Mouse (Mus musculus): ENCODE measurements around the gene Ptp4a2. TPM values are rescaled to one million over a fixed set of nuclear protein-coding genes. Genes with fewer than 3 reads are reported as not detected.
A peak's percentile ranks its signal among the peaks of the same experiment; 100 is the strongest.

Ptp4a2 gene
- total RNA-seq, 1 experiment from 2014 or later = 530 TPM

DNA sequence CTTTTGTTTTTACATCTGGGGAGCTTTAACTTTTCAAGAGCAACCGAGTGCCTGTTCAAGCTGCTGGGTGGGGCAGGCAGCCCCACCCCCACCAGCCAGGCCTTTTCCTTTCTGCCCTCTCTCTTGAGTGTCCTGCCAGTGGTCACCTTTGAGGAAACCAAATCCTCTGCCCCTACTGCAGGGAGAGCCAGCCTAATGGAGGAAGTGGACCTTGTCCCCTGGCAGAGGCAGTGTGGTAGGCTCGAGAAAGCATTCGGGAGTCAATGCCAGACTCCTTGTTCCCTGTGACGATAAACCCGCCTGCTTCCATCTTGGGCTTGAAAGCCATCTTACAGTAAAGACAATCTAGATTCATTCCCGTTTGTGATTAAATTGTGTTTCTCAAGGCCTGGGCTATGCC lies 59.5 kb downstream of the Ptp4a2 start:
- no peak for ATAC-seq (replicated peaks in 1 of 2; ENCODE audit: insufficient read depth in 1 of 2, low FRiP score in 2 of 2, low TSS enrichment in 1 of 2, low read depth in 1 of 2, poor library complexity in 2 of 2, severe bottlenecking in 2 of 2)

DNA sequence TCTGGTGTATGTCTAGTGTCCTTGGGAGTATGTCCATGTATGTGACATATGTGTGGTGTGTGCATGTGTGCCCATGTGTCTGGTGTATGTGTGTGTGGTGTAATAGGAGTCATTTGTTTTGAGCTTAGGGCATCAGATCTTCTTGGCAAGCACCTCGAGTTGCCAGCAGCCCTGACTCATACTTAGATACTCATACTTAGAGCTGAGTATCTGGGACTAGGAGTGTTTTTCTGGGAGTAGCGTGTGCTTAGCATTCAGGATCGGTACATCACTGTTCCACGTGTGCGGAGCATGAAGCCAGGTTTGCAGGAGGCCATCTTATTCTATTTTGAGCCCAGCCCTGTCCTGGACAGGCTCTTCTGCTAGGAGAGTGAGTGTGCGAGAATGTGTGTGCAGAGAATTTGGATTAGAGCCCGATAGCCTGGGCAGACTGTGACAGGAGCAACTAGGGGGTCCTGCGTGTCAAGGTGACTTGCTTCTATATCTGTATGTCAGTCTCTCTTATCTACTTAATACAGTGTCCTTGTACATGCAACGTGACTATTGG lies 61.4 kb downstream of the Ptp4a2 start:
- no peak for ATAC-seq (replicated peaks in 1 of 2; ENCODE audit: insufficient read depth in 1 of 2, low FRiP score in 2 of 2, low TSS enrichment in 1 of 2, low read depth in 1 of 2, poor library complexity in 2 of 2, severe bottlenecking in 2 of 2)

DNA sequence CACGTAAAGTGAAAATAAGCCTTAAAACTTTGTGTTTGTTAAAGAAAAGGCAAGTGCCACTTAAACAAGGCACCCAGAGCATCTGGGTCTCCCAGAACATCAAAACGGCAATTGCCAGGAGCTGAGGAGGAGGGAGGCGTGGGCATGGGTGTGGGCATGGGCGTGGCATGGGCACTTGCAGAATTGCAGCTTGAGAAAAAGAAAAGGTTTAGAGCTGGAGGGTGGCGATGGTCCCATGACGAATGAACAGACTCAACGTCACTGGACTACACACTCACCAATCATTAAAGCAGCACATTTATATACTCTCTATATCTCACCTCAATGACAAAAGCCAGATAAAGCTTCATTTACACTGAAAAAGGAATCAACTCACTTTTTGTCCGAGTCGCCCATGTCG lies 63.8 kb downstream of the Ptp4a2 start:
- no peak for ATAC-seq (replicated peaks in 1 of 2; ENCODE audit: insufficient read depth in 1 of 2, low FRiP score in 2 of 2, low TSS enrichment in 1 of 2, low read depth in 1 of 2, poor library complexity in 2 of 2, severe bottlenecking in 2 of 2)

DNA sequence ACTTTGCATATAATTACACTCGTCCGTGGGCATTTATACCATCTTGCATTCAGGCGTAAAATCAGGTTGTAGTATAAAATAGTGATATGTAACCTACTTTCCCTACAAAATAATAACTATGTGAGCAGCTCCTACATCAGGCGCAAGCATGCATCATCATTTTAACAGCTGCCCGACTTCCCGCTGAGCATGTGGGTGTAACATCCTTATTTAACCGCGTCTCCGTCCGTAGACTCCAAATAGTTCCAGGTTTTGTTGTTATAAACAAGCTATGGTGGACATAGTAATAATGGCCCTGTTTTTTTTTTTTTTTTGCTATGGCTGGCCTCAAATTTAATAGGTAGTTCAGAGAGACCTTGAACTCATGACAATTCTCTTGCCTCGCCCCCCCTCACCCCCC lies 64.4 kb downstream of the Ptp4a2 start:
- ATAC-seq (replicated peaks in 1 of 2; ENCODE audit: insufficient read depth in 1 of 2, low FRiP score in 2 of 2, low TSS enrichment in 1 of 2, low read depth in 1 of 2, poor library complexity in 2 of 2, severe bottlenecking in 2 of 2) = no peak

DNA sequence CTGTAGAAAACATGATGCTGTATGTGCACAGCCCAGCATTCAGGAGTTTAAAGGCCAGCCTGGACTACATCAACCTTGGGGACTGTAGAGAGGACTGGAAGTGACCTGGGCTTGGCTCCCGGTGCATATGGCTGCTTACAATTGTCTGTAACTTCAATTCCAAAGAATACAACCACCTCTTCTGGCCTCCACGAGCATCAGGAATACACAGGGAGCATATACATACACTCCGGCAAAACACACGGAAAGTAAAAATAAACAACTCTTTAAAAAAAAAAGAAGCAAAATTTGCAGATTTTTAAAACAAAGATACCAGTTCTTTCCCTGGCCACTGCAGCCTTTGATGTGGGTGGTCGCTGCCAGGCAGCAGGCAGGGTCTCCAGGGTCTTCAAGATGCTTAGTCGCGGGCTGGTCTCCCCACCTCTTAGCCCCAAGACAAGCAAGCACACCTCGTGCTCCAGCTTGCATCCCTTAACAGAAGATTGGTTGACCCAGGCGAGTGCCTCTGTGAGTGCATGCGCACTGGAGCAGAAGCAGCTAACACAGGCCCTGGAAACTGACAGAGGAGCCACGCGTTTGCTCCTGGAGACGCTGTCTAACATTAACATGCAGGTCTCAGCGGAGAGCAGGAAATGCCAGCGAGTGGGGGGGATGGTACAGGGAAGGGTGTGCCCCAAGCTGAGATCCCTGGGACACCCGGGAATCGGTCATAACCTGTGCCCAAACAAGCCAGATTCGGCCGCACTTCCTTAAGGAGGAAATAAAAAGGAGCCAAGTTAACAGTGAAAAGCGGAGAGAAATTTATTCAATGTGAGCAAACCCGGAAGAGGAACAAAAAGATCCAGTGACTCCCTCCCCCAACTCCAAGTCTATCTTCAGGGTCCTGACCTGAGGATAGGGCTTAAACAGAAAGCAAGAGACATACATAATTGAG lies 66.1 kb downstream of the Ptp4a2 start:
- ATAC-seq (replicated peaks in 1 of 2; ENCODE audit: insufficient read depth in 1 of 2, low FRiP score in 2 of 2, low TSS enrichment in 1 of 2, low read depth in 1 of 2, poor library complexity in 2 of 2, severe bottlenecking in 2 of 2) = peak; percentile 85 to 89

DNA sequence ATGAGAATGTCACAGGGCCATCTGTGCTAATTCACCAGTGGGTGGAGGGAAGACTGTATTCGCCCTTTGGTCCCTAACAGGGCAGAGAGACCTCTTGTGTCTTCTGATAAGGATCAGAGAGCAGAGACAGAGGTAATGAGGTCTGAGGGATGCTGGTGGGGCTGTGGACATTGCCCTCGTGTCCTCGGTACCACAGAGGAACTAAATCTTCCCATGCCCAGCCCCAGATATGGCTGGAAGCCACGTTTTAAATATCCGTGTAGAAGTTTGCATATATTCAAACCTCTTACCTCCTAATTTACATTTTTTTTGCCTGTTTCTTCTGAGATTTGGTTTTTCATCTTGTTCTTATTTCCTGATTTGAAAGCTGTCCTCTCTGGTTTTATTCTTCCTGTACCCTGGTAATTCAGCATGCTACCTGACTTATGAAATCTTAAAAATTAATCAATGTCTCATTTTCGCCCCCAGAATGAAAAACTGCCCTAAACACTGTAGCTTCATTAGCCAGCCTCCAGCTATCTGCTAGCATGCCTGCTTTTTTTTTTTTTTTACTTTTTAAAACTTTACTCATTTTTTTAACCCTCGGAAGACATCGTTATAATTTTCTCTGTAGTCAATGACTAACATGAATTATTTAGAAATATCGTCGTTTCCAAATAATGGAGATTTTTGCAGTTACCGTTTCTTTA lies 67.1 kb downstream of the Ptp4a2 start:
- no peak for ATAC-seq (replicated peaks in 1 of 2; ENCODE audit: insufficient read depth in 1 of 2, low FRiP score in 2 of 2, low TSS enrichment in 1 of 2, low read depth in 1 of 2, poor library complexity in 2 of 2, severe bottlenecking in 2 of 2)

DNA sequence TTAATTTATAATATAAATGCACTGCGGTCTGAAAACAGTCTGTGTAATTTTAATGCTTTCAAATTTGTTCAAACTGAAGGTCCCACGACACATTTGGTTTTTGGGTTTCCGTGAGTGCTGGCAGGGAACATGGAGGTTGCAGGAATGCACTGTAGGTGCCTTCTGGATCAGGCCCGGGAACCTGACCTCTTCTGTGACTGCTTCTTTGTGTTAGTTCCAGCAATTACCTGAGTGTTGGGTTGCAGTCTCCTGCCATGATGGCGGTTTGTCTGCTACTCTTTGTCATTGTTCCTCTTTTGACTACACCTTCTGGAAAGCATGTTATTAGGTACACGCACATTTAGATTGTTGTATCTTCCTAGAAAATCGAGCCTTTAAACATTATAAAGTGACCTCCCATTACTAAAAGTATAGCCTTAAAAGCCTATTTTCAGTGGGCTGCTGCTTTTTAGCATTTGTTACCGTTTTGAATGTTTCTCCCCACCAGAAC lies 67.7 kb downstream of the Ptp4a2 start:
- no peak for ATAC-seq (replicated peaks in 1 of 2; ENCODE audit: insufficient read depth in 1 of 2, low FRiP score in 2 of 2, low TSS enrichment in 1 of 2, low read depth in 1 of 2, poor library complexity in 2 of 2, severe bottlenecking in 2 of 2)

DNA sequence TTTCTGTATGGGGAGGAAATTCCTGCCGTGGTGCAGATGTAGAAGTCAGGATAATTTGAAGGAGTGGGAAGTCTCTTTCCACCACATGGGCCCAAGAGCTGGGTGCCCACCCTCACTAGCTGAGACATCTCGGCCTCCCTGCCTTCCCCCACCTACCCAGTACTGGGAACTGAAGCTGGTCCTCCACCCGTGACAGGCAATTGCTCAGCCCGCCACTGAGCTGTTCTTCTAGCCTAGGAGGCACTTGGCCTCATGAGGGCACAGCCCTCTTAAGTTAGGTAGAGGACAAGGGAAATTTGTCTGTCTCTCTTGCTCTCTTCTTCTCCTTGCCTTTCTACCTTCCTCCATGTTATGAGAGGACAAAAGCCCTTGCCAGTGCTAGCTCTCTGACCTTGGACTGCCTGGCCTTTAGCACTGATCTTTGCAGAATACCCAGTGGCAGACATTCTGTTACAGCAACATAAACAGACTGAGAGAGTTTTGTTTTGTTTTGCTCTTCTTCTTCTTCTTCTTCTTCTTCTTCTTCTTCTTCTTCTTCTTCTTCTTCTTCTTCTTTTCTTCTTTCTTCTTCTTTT lies 68.3 kb downstream of the Ptp4a2 start:
- no peak for ATAC-seq (replicated peaks in 1 of 2; ENCODE audit: insufficient read depth in 1 of 2, low FRiP score in 2 of 2, low TSS enrichment in 1 of 2, low read depth in 1 of 2, poor library complexity in 2 of 2, severe bottlenecking in 2 of 2)

DNA sequence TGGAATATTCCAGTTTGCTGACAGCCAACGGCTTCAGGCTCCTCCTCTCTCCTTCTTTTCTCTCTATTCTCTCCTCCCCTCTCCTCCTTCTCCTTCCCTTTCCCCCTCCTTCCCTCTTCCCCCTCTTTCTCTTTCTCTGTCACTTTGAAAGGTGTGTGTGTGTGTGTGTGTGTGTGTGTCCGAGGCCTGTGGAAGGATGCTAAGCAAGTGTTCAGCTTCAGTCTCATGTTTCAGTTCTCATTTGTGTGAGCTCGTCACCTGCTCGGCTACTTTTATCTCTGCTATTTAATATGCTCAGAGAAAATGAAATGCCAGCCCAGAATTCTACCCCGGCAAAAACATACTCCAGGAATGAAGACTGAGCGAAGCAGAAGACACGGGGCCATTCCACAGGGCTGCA lies 69.6 kb downstream of the Ptp4a2 start:
- no peak for ATAC-seq (replicated peaks in 1 of 2; ENCODE audit: insufficient read depth in 1 of 2, low FRiP score in 2 of 2, low TSS enrichment in 1 of 2, low read depth in 1 of 2, poor library complexity in 2 of 2, severe bottlenecking in 2 of 2)

DNA sequence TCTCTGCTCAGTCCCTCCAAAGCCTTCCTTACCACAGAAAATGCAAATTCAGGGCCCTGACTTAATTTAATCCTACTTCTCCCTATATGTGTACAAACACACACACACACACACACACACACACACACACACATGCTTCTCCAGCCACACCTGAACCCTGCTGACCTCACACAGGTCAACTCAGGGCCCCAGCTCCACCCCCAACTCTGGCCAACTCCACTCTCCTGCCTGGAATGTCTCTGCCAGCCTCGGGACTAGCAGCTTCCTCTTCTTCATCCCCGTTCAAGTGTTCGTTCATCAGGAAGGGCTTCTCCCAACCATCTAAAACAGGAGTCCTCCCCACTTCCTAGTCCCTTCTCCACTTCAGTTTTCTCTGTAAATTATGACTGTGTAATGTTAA lies 70.6 kb downstream of the Ptp4a2 start:
- ATAC-seq (replicated peaks in 1 of 2; ENCODE audit: insufficient read depth in 1 of 2, low FRiP score in 2 of 2, low TSS enrichment in 1 of 2, low read depth in 1 of 2, poor library complexity in 2 of 2, severe bottlenecking in 2 of 2) = no peak

DNA sequence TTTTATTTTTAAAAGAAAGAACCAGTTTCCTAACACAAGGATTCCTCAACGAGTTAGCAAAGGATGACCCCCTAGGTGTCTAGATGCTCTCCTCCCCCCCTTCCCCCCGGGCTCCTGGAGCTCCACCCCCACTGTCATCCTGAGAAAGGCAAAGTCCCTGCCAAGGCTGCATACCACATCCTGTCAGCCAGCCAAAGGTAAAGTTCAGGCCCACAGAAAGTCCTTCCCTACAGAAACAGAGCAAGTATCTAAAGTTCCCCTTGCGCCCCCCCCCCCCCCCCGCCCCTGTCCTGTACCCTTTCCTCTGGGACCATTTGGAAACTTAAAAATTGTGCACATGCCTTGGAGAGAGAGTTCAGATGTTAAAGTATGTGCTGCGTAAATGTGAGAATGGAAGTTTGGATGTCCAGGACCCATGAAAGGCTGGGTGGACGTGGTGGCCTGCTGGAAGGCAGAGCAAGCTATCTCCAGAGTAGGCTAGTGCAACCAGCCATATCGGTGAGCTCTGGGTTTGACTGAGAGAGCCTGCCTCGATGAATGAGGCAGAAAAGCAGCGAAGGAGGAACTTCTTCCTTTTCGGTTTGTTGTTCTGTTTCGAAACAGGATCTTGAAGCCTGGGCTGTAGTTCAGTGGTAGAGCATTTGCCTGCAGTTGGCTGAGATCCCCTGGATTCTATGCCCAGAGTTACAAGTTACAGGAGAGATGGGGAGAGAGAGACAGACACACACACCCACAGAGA lies 71.7 kb downstream of the Ptp4a2 start:
- ATAC-seq (replicated peaks in 1 of 2; ENCODE audit: insufficient read depth in 1 of 2, low FRiP score in 2 of 2, low TSS enrichment in 1 of 2, low read depth in 1 of 2, poor library complexity in 2 of 2, severe bottlenecking in 2 of 2) = peak; percentile 87 to 90

DNA sequence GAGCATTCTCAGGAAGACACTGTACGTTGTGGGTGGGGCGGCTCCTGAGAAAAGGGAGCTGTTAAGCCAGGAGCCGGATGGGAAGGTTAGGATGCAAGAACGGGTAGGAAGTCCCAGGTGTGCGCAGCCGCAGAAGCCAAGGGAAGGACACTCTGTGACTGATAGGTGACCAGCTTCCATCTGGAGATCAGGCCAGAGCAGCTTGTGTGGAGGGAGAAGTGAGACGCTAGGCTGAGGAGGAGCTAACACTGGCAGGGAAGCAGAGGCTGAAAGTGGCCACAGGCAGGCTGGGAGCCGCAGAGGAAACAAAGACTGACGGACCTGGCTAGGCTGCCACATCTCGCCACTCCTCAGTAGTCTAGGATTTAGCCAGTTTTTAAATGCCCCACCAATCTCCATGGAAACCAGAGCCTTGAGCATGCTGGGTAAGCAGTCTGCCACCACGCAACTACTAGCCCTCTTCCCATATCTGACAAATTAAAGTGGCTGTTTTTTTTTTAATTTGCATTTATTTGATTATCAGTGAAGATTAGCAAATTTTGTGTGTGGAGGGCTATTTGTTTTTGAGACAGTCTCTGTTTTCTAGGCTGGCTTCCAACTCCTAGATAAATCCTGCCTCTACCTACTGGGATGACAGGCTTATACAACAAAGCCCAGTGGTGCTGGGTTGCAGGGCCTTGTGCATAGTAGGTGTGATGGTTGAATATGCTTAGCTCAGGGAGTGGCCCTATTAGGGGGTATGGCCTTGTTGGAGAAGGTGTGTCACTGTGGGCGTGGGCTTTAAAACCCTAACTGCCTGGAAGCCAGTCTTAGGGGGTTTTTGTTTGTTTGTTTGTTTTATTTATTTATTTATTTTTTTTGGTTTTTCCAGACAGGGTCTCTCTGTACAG lies 73.3 kb downstream of the Ptp4a2 start:
- ATAC-seq (replicated peaks in 1 of 2; ENCODE audit: insufficient read depth in 1 of 2, low FRiP score in 2 of 2, low TSS enrichment in 1 of 2, low read depth in 1 of 2, poor library complexity in 2 of 2, severe bottlenecking in 2 of 2) = peak; percentile 35 to 47; a peak in 3 of 4 replicates

DNA sequence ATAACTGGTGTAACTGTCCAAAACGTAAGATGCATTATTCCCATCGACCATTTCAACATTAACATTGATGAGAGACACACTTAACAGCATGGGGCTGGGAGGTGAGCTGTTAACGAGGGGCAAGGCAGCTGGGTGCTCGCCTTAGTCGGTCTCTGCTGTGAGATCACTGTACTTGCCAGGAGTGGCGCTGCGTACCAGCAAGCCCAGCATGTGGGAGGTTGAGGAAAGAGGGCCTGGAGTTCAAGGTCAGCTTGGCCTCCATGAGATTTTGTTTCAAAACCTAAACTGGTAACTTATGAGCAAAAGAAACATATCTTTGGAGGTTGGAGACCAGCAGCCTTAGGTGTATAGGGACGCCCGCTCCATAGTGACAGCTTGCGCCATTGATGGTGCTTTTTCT lies 78.6 kb downstream of the Ptp4a2 start:
- ATAC-seq (replicated peaks in 1 of 2; ENCODE audit: insufficient read depth in 1 of 2, low FRiP score in 2 of 2, low TSS enrichment in 1 of 2, low read depth in 1 of 2, poor library complexity in 2 of 2, severe bottlenecking in 2 of 2) = no peak

DNA sequence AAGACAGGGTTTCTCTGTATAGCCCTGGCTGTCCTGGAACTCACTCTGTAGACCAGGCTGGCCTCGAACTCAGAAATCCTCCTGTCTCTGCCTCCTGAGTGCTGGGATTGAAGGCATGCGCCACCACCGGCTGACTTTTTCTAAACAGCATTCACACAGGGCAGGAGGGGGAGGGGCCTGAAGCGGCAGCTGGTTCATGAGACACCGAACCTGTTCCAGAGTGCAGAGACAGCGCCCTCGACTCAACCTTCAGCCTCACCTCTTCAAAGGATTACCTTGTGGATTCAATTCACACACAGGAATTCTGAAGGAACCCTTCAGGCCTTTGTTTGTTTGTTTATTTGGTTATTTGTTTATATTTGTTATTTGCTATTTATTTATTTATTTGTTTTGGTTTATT lies 79.1 kb downstream of the Ptp4a2 start:
- no peak for ATAC-seq (replicated peaks in 1 of 2; ENCODE audit: insufficient read depth in 1 of 2, low FRiP score in 2 of 2, low TSS enrichment in 1 of 2, low read depth in 1 of 2, poor library complexity in 2 of 2, severe bottlenecking in 2 of 2)

DNA sequence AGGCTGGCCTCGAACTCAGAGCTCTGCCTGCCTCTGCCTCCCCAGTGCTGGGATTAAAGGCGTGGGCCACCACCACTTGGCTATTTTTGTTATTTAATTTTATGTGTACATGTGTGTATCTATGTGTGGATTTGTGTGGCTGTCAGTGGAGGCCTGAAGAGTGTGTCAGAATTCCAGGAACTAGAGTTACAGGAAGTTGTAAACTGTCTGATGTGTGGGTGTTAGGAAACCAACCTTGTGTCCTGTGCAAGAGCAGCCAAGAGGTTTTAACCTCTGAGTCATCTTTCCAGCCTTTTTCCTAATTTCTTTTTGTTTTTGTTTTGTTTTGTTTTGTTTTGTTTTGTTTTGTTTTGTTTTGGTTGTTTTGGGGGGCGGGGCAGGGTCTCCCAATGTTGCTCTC lies 83.8 kb downstream of the Ptp4a2 start:
- ATAC-seq (replicated peaks in 1 of 2; ENCODE audit: insufficient read depth in 1 of 2, low FRiP score in 2 of 2, low TSS enrichment in 1 of 2, low read depth in 1 of 2, poor library complexity in 2 of 2, severe bottlenecking in 2 of 2) = no peak; a peak in 1 of 4 replicates

DNA sequence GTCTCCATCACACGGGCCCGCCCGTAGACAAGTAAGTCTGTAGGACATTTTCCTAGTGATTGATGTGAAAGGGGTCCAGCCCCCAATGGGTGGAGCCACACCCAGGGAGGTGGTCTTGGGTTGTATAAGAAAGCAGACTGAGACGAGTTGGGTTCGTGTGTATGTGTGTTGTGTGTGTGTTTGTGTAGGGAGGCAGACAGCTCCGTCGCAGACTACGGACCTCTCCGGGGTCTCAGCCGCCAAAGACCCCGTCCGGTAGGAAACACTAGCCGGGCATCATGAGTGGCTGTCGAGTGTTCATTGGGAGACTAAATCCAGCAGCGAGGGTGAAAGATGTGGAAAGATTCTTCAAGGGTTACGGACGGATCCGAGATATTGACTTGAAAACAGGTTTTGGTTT lies 87.8 kb downstream of the Ptp4a2 start:
- peak in 1 of 2 experiments; percentile 81; a peak in 3 of 4 replicates for ATAC-seq (replicated peaks in 1 of 2; ENCODE audit: insufficient read depth in 1 of 2, low FRiP score in 2 of 2, low TSS enrichment in 1 of 2, low read depth in 1 of 2, poor library complexity in 2 of 2, severe bottlenecking in 2 of 2)

Measured in hematopoietic stem cell, adult 5-6 weeks (primary cell).